Mouse (Mus musculus): ENCODE results near the gene Adipor1. TPM values are rescaled to one million over a fixed set of nuclear protein-coding genes. Genes with fewer than 3 reads are reported as not detected.

The Adipor1 gene
- 100 to 1,000 TPM; 123 to 151 (median 129) TPM for total RNA-seq (2022)

GRCm38 (mm10) chr1:134415168-134415831, at the start of gene Adipor1:
Gene Adipor1 (plus strand): TSS chr1:134415378.
- peak; percentile 98 for DNase-seq

DNA sequence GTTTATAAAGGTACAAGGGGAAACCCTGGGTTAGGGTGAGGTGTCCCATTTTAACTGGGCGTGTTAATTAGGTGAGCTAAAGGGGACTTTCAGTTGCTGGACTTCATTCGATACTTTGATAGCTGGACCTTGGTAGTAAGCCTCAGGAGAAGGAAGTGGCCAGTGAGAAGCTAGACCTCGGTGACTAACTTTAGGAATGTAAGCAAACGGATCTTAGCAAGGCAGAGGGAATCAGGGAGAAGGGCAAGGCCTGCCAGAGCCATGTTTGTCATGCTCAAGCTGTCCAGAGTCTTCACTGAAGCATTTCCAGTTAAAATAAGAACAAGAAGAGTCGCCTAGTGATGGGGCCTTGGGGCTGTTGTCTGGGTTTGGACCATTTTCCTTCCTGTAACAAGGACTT, 49.7 kb upstream of the Adipor1 start:
- DNase-seq: no peak

- peak; percentile 24 for DNase-seq
These were observed 46.3 kb upstream of the Adipor1 start for GRCm38 (mm10) chr1:134368777-134369337.

GRCm38 (mm10) chr1:134374124-134374523, 41.1 kb upstream of the Adipor1 start:
- DNase-seq: no peak

GRCm38 (mm10) chr1:134381051-134381450, 34.1 kb upstream of the Adipor1 start:
- no peak for DNase-seq

- DNase-seq: no peak
These were observed 33.2 kb upstream of the Adipor1 start for GRCm38 (mm10) chr1:134381795-134382625.

DNA sequence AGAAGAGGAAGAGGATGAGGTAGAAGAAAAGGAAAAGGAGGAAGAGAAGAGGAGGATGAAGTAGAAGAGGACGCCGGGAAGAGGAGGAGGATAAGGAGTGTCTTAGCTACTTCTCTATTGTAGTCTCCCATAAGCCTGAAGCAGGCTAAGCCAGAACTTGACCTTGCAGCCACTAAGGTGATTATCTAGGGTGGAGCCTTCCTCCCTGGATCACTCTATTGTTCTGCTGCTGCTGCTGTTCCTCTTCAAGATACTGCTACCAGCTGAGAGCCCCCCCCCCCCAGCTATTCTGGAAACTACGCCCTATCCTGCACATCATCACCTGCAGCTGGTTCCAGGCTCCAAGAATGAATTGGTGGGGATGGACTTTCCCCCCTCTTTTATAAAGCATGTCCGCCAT, 30.6 kb upstream of the Adipor1 start:
- DNase-seq: no peak

DNA sequence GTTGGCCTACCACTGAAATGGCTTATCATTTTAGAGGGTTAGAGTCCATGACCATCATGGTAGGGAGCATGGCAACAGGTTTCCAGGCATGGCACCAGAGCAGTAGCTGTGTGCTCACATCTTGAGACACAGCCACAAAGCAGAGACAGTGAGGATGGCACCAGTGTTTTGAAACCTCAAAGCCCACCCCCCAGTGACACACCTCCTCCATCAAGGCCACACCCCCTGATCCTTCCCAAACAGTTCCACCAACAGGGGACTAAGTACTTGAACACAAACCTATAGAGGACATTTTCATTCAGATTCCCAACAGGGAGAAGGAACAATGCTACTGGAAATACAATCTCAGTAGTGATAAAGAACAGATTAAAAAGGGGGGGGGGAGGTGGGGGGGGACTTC, 30.0 kb upstream of the Adipor1 start:
- no peak for DNase-seq

- DNase-seq: no peak
These were observed 29.5 kb upstream of the Adipor1 start, which contains the start of gene 4933406M09Rik for GRCm38 (mm10) chr1:134385666-134386065. Gene 4933406M09Rik (plus strand): TSS chr1:134385940.

GRCm38 (mm10) chr1:134393827-134394226, 21.4 kb upstream of the Adipor1 start:
- DNase-seq: no peak

- no peak for DNase-seq
These were observed 17.0 kb upstream of the Adipor1 start for GRCm38 (mm10) chr1:134398210-134398609.

DNA sequence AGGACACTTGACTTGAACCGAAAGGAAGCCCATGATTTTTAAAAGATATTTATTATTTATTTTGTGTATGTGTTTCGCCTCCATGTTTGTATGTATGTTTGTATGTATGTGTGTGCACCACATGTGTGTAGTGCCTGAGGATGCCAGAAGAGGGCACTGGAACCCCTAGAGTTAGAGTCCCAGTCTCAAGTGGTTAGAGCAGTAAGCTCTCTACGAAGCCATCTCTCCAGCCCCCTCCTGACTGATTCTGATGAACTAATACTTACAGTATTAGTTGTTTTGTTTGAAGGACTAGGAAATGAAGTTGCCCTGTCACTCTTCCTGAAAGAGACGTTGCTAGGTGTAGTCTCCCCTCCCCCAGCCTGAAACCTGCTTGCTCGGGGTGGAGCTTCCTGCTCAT, 15.4 kb upstream of the Adipor1 start:
- no peak for DNase-seq

DNA sequence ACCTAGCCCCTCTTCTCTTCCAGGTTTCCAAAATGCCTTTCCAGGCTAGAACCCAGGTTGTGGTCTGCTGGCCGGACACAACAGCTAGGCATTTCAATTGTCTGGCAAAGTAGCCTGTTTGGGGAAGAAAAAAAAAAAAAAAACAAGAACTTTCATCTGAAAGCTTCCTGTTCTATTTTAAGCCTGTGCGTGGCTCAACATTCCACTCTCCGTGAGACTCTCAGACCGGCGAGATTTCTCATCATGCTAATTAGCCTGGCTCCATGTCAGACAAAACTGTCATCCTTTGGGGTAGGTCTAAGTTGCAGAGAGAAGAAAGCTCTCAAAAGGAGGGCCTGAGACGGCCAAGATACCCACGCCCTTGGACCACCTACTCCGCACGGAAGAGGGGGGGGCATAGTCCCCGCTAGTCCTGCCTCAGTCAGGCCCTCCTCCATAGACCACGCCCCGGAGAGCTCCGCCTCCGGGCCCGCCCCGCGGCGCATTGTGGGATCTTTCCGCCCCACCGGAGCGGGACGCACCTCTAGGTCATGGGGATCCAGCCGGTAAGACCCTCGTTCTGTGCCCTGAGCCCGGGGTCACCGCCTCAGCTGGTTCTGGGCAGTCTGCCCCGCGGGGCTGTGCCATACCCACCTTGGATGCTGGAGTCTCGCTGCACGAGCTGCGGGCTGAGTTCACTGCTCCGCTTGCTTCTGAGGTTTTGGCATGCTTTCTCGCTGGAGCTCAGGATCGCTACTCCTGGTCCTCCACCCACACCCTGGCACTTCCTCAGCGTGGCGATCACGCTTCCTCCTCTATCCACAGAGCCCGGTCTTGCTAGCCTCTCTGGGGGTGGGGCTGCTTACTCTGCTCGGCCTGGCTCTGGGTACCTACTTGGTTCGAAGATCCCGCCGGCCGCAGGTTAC, 9.4 kb upstream of the Adipor1 start, which contains the start of gene Cyb5r1:
Gene Cyb5r1 (plus strand): TSS at position 51 of the 905 bp plus-strand sequence.
- peak; percentile 65 for DNase-seq

GRCm38 (mm10) chr1:134406414-134406771, 8.8 kb upstream of the Adipor1 start:
- DNase-seq: no peak

DNA sequence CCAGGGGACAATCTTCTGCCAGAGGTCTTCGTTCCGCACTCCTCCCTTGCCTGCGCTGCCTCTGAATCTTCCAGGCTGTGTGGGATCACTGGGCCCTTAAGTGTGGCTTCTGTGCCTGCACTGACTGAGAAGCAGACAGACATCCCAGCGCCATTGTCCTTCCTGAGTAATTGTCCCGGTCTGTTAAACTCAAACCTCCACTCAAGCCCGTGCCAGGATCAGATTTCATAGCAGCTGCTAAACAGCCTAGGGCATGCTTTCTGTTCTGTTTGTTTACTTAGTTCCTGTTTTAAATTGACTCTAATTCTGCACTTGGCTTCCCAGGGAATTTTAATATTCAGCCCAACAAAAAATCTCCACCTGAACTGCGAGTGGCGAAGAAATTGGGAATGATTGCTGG, 7.1 kb upstream of the Adipor1 start:
- no peak for DNase-seq

DNA sequence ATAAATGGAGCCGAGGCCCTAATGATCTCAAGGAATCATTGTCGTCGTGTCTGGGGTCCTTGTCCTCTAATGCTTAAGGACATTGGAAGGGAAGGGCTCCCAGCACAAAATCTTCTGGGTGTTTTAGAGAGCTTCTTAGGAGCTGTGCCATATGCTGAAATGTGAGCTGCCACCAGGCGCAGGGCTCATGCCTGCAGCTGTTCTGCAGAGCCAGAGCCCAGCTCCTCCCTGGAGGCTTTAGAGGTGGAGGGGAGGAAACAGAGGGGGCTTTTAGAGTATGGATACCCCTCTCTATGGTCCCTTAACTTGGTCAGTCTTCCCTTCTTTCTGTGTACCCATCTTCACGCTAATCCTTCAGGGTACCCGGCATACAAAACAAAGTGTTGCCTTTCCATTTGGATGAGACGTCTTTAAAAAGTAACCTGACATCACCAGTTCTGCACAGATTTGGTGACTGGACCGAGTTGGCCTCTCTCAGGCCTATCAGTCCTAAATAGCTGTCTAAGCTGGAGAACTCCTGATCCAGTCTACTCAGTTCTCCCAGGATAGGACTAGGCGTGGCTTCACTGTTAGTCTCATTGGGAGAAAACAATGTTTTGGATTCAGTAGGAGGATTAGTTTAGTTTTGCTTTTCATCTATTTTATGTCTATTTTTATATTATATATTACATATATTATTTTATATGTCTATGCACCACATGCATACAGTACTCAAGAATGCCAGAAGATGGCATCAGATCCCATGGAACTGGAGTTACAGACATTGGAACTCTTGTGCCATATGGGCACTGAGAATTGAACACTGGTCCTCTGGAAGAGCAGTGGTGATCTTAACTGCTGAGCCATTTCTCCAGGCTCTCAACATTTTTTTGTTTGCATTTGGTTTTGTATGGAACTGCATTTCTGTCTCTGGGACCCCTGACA, 3.2 kb upstream of the Adipor1 start:
- DNase-seq: no peak

- DNase-seq: no peak
These were observed 1.1 kb upstream of the Adipor1 start for GRCm38 (mm10) chr1:134414038-134414437.

DNA sequence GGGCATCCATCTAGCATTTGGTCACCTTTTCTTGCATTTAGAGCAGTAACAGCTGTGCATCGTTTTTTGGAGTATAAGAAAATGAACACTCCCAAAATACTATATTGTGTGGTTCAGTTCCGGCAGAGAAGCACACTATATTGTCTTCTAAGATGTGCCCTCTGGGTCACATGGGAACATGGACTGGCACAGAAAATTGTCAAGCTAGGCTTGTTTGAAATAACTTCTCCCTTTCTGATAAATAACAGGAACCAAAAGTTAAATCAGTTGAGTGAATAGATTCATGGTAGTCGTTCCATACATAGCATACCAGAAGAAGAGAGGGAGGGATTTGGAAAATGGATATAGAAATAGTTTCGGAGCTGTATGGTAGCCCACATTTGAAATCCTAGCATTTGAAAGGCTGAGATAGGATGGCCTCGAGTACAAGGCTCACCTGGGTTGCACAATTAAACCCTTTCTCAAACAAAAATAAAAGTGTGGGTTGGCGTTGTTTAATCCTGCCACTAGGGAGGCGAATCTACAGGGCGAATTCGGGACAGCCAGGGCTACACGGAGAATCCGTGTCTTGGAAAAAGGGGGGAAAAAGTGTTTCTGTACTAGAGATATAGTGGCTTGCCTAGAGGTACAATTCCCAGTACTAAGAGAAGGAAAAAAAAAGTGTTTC, 544 bp upstream of the Adipor1 start:
- DNase-seq: no peak

- no peak for DNase-seq
These were observed 3.3 kb downstream of the Adipor1 start for GRCm38 (mm10) chr1:134418414-134418975.

DNA sequence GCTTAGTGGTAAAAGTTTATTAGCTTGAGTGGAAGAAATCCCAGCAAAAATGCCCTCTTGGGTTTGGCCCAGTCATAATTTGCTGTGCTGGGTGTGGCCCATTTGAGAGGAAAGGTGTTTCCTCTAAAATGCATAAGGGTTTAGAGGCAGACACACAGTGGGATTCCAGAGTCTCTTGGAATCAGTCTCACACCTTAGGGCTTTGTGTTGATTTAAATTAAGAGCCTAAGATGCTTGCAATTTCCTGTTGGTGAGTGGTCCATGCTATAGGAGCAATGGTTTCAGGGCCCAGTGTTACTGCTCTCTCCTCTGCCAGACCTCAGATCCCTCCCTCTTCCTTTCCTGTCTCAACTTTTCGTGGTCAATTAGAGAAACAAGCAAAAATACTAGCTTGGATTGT, 4.0 kb downstream of the Adipor1 start:
- no peak for DNase-seq
